Mouse (Mus musculus) T-cell, adult 2 months (primary cell): ENCODE measurements around the gene Slc22a21.

Experiments
- DNase-seq: peaks from one replicate; pipeline ENCODE4 v3.0.0; 2022; ENCODE audit warnings: low spot score

The Slc22a21 gene

GRCm38 (mm10) chr11:53903781-53904533 is 76.2 kb downstream of the Slc22a21 start:
- no peak for DNase-seq

DNA sequence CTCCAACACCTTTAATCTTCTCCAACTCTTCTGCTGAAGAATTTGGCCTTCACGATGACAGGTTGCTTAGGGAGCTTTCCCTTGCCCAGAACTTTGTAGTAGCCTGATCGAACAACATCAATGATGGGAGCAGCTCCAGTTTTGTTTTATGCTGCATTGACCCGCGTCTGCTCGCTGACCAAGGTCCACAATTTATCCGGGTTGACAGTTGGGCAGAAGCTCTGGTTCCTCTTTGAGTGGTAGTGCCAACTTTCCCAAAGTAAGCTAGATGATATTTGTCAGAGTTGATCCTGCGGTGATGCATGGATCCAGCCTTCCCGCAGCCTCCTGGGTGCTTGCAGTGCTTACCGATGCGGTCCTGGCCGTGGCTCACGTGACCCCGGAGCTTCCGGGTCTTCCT is 77.4 kb downstream of the Slc22a21 start:
- DNase-seq, result no peak

- DNase-seq, result no peak
Observed at GRCm38 (mm10) chr11:53900991-53901390, 79.1 kb downstream of the Slc22a21 start.

GRCm38 (mm10) chr11:53899981-53900380 is 80.2 kb downstream of the Slc22a21 start:
- DNase-seq, result no peak
